Mouse (Mus musculus): ENCODE measurements at regions not wholly inside any gene's neighbourhood (a gene's known extent, or its start where the extent isn't known, plus 50 kb on each side); places are given as distances from the start of the nearest gene placed in this dataset.

DNA sequence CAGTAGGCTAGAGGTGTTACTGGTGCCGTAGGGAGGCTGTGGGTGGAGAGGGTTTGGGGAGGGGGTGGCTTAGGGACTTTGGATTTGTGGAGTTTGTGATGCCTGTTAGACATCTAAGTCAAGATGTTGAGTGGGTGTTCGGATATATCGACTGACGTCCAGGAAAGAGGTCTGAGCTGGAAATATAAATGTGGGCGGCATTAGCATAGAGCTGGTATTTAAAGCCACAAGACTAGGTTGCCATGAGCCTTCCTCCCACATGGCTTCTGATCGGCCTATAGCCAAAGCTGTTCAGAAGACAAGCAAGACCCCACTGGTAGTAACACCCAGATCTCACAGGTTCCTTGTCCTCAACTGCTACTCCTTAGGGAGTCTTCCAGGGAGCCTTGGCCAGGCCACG is 184.9 kb downstream of the Tle3 start:
- TF ChIP-seq EP300 (IDR thresholded peaks at IDR 0.05; ENCODE audit: insufficient read depth, low read depth, low read length) (no peak), POLR2A (IDR thresholded peaks at IDR 0.05; ENCODE audit: insufficient read depth, low read length) (no peak)
